Mouse (Mus musculus) brown adipose tissue, adult 24 weeks (tissue): Measurements from ENCODE around the gene Dnajc22. TPM values are rescaled to one million over a fixed set of nuclear protein-coding genes. Genes with fewer than 3 reads are reported as not detected.

Source experiments
- H3K27ac ChIP-seq: fragments of 200-500 bp; replicated peaks from 2 replicates; pipeline ENCODE4 v1.5.1; 2012; ENCODE audit warnings: low read depth, mild to moderate bottlenecking, low read length
- H3K4me1 ChIP-seq: fragments of 200-500 bp; 2 replicates; pipeline ENCODE4 v1.6.1; 2012; ENCODE audit warnings: low read length, mixed read lengths; ENCODE audit not compliant: control insufficient read depth, insufficient read depth, insufficient read length
- H3K4me3 ChIP-seq: fragments of 200-500 bp; 2 replicates; pipeline ENCODE4 v1.5.1; 2012; ENCODE audit warnings: low read depth, mild to moderate bottlenecking, low read length, moderate library complexity; ENCODE audit not compliant: insufficient read depth
- polyA plus RNA-seq: library from polyadenylated mRNA; stranded (reverse); fragments of >200 nt; gene quantifications from 2 replicates; pipeline ENCODE4 v1.2.4, GENCODE M21; 2012; ENCODE audit not compliant: missing spikeins, insufficient read depth, insufficient read length

Gene Dnajc22
- polyA plus RNA-seq, 1 experiment = 9.6 TPM

DNA sequence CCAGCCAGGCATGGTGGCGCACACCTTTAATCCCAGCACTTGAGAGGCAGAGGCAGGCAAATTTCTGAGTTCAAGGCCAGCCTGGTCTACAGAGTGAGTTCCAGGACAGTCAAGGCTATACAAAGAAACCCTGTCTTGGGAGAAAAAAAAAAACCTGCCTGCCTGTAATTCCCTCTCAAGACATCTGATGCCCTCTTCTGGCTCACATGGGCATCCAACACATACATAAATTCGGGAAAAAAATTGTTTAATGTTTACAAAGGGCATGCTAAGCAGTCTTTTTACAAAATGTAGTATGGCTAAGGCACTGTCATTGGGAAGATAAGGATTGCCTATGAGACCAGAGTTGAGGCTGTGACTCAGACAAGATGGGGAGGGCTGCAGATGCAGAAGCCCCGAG, 13.2 kb upstream of the Dnajc22 start:
- Histone ChIP-seq H3K4me3 (no peak overlapping the region), H3K27ac (no peak overlapping the region), H3K4me1 (no peaks in the 10 kb centered on the region)

- Histone ChIP-seq H3K4me1 (no peaks in the 10 kb centered on the region), H3K27ac (no peak overlapping the region), H3K4me3 (no peak overlapping the region)
These were observed 10.6 kb upstream of the Dnajc22 start for GRCm38 (mm10) chr15:99082322-99082721.

GRCm38 (mm10) chr15:99082840-99083239, 10.1 kb upstream of the Dnajc22 start:
- H3K4me1 ChIP-seq = no peaks in the 10 kb centered on the region
- H3K4me3 ChIP-seq = no peak overlapping the region
- no peak overlapping the region for H3K27ac ChIP-seq

GRCm38 (mm10) chr15:99083258-99083657, 9.7 kb upstream of the Dnajc22 start:
- no peaks in the 10 kb centered on the region for H3K4me1 ChIP-seq
- H3K27ac ChIP-seq = no peak overlapping the region
- H3K4me3 ChIP-seq = no peak overlapping the region

DNA sequence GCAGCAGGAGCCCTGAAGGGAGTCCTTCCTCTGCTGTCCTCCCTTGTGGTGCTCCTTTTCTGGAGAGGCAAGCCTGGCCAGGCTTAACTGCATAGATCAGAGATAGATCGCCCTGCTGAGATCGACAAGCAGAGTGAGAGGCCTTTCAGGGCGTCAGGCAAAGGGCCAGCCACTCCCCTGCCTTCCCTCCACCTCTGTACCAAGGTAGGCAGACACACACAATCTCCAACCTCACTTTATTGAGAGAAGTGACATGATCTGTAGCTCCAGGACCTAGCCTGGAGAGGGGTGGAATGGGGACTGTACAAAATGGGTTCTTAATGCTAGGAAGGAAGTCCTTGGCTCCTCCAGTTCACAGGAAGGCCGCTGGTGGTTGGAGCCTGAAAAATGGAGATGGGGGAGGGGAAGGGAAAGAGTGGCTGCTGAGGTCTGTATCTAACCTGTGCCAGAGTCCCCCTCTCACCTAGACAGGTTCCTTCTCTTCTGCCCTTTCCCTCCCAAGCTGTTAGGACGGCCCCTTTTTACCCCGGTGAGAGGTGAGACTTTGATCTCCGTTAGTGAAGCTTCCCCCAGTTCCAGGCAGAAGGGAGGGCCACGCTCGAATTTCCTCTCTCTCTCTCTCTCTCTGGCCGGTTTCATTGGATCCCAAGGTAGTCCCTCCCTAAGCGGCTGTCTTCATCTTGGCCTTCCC, 9.0 kb upstream of the Dnajc22 start:
- no peaks in the 10 kb centered on the region for H3K4me1 ChIP-seq
- H3K4me3 ChIP-seq = no peak overlapping the region
- no peak overlapping the region for H3K27ac ChIP-seq

- H3K4me1 ChIP-seq = no peaks in the 10 kb centered on the region
- H3K27ac ChIP-seq = no peak overlapping the region
- no peak overlapping the region for H3K4me3 ChIP-seq
These were observed 8.4 kb upstream of the Dnajc22 start for GRCm38 (mm10) chr15:99084618-99085017.

DNA sequence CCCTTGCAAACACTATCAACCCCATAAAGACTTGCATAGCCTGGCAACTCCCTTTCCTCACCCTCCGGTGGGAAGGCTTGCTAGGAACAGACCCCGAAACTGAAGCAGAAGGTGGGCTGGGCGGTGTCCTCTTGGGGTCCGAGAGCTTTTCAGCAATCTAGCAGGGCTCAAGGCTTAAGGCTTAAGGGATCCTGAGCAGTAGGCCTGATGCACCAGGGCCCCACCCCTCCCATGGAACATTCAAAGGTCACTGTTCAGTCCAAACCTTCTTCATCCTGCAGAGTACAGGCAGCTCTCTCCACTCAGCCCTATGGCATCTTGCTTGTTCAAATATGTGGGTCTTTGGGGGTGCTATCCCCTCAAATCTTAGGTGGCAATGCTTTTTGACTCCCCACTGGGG, 7.0 kb upstream of the Dnajc22 start:
- no peak overlapping the region for H3K4me3 ChIP-seq
- H3K4me1 ChIP-seq = no peaks in the 10 kb centered on the region
- H3K27ac ChIP-seq = no peak overlapping the region

DNA sequence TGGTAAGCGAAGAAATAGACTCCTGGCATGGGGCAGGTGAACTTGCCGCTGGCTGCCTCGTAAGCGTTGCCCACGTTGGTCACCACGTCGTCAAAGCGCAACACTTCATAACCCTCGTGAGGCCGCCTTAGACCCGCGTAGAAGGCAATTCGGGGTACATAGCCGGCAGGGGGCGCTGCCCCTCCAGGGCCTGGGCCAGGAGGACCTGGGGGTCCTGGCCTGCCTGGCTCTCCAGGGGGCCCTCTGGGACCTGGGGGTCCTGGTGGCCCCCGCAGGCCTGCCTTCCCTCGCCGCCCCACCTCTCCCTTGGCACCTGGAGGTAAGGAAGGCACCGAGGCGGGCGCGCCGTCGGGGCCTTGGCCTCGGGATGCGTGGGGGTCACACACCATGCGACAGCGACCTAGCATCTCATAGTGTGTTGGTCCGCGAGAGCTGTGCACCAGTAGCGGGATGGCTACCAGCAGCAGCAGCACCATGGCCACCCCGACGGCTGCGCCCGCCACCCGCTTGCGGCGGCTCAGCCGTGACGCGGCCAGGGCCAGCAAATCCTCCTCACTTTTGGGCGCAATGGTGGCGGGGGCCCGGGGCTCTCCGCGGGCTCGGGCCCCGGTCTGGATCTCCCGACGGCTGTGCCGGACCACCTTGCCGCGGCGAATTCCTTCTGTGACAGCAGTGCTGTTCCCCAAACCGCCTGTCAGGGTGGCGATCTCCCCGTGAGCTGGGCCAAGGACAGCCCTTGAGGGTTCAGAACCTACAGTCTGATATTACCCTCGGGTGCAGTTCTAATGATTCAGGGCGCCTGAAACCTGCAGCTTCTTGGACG, 5.5 kb upstream of the Dnajc22 start, which contains the start of gene C1ql4:
TSS of gene C1ql4 (minus strand) at position 565 of the 823 bp plus-strand sequence.
- Histone ChIP-seq H3K4me3 (no peak within 1 kb of the TSS), H3K27ac (no peak within 1 kb of the TSS), H3K4me1 (no peaks in the 10 kb centered on the region)

GRCm38 (mm10) chr15:99088292-99088691, 4.7 kb upstream of the Dnajc22 start:
- no peak overlapping the region for H3K27ac ChIP-seq
- H3K4me3 ChIP-seq = no peak overlapping the region
- H3K4me1 ChIP-seq = no peaks in the 10 kb centered on the region

DNA sequence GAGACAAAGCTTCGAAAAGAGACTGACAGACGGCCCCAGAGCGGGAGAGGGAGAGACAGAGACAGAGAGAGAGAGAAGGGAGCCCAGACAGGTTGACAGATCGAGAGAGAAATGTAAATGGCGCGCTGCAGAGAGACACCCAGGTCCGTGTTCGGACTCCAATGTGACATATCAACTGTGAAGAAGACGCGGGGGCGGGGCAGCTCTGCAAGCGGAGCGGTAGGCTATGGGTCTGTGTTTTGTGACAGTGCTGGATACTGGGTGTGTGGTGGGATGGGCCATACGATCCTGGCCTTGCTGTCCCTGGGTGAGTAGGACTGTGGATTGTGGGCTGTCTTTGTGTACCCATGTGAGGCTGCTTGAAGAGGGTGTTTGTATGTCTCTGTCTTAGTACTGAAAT, 3.9 kb upstream of the Dnajc22 start:
- Histone ChIP-seq H3K27ac (no peak overlapping the region), H3K4me1 (no peaks in the 10 kb centered on the region), H3K4me3 (no peak overlapping the region)

DNA sequence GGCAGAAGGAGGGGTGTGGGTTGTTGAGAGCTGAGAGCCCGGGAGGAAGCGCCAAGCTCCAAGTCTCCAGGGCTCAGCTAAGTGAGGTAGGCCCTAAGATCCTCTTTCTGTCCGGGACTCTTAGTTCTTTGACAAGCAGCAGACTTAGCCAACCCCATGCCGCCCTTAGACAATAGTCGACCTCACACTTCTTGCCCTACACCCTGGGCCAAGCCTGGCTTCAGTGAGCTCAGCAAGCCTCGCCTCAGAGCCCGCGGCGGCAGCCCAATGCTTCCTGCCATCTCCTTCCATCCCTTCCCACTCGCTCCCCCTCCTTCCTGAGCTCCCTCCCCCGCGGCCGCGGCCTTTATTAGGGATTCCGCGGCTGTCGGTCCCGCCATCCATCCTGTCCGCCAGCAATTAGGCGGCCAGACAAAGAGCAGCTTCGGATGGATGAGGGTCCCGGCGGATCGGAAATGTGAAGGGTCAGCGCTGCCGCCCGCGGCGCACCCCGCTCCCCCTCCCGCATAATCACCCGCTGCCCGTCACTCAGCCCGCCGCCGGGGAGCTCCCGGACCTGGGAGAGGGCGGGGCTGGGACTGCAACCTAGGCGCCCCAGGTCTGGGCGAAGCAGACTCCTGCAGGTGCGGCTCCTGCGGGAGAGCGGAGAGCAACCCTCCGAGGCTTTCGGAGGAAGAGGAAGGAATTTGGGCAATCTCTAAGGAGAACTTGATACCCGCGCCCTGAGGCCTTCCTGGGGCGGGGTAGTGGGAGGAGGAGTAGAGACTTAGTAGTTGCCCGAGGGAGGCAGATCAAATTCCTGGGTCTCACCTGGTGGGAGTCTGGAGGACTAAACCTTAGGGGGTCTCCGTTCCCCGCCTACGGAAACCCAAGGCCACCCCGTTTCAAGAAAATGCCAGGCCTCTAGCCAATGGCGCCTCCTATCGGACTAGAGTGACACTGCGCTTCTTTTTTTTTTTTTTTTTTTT, 605 bp downstream of the Dnajc22 start:
- no peak overlapping the region for H3K27ac ChIP-seq
- peak overlapping the region; percentile 52 for H3K4me3 ChIP-seq
- H3K4me1 ChIP-seq = peaks cover 6% of the 10 kb centered on the region

DNA sequence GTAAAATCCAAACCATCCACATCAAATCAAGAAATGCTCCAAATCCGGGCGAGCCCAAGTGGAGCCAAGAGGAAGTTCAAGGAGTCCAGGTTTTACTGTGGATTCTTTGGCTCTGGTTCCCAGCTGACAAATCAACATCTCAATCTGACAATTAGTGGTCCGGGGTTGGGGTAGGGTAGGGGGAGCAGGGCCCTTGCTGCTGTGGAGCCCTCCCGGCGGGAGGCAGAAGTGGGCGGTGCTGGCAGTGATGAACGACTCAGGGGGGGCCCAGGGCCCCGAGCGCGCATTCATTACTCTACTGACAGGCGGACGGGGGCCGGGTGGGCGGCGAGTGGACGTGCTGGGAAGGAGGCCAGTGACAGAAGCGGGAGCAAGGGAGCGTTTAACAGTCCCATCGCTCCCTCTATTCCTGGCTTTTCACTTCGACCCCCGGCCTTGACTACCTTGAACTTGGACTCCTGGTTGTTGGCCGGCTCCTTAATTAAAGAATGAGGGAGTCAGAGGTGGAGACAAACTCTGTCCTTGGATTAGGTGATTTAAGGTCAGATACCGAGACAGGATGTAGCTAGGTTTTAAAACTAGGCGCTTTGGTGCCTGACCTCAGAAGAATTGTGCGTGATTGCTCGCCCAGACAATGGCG, 1.8 kb downstream of the Dnajc22 start:
- no peak overlapping the region for H3K4me3 ChIP-seq

DNA sequence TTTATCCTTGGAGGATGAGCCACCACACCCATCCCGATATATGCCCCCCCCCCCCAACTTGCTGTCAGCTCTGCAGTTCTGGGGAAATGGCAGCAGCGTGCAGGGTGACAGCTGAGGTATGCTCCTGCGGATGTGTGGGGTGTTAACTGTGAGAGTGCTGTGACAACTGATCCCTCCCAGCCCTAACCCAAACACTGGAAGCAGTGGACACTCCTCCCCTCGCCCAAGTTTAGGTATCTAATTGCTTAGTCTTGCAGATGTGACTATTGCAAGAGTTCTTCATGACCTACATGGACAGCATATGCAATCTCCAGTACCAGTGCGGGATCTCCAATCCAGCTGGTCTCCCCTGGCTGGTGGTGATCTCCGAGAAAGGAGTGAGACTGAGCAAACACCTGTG, 2.4 kb downstream of the Dnajc22 start:
- no peak overlapping the region for H3K4me3 ChIP-seq
- H3K4me1 ChIP-seq = peaks cover 6% of the 10 kb centered on the region
- H3K27ac ChIP-seq = no peak overlapping the region

More for the DNA sequence above, 1.8 kb downstream of the Dnajc22 start:
- Histone ChIP-seq H3K4me1 (peaks cover 6% of the 10 kb centered on the region), H3K27ac (no peak overlapping the region)

GRCm38 (mm10) chr15:99096061-99096793, 3.3 kb downstream of the Dnajc22 start:
- Histone ChIP-seq H3K4me1 (peaks cover 6% of the 10 kb centered on the region), H3K4me3 (no peak overlapping the region), H3K27ac (no peak overlapping the region)
